Mouse (Mus musculus): Measurements from ENCODE around the gene Mad2l2. TPM values are rescaled to one million over a fixed set of nuclear protein-coding genes. Genes with fewer than 3 reads are reported as not detected.
A peak's percentile ranks its signal among the peaks of the same experiment; 100 is the strongest.

The Mad2l2 gene
- polyA plus RNA-seq, 2 experiments, result 55.9 to 66.0 TPM

GRCm38 (mm10) chr4:148131497-148132081 is 1.4 kb downstream of the Mad2l2 start:
- no peak for DNase-seq (ENCODE audit: low spot score)
- Histone ChIP-seq H3K4me3 (replicated peaks; ENCODE audit: low read length) (peak overlapping the region; percentile 78), H3K27me3 (ENCODE audit: control insufficient read depth, insufficient read depth, low read length) (peaks cover 16% of the 10 kb centered on the region; the same call in 1 of the 2 replicates), H3K4me1 (ENCODE audit: control insufficient read depth, insufficient read depth, low read length) (peaks cover 6% of the 10 kb centered on the region; the same call in 1 of the 2 replicates), H3K9me3 (ENCODE audit: control insufficient read depth, low read length) (no peaks in the 10 kb centered on the region), H3K36me3 (ENCODE audit: control insufficient read depth, insufficient read depth, low read length) (no peaks in the 10 kb centered on the region), H3K9ac (ENCODE audit: low read depth, low read length, severe bottlenecking) (peak overlapping the region; percentile 88; the same call in 1 of the 2 replicates), H3K4me2 (replicated peaks; ENCODE audit: low read depth, low read length, severe bottlenecking) (peak overlapping the region; percentile 94), H3K27ac (replicated peaks; ENCODE audit: low read depth, low read length) (no peak overlapping the region)
- no peak for TF ChIP-seq POLR2A (IDR thresholded peaks at IDR 0.05; ENCODE audit: borderline replicate concordance, extremely low read depth, insufficient read depth, insufficient read length)
- WGBS, result 2% methylated on average over 21 of the region's 21 CpGs
- ATAC-seq (ENCODE audit: low FRiP score, low read depth), result no peak

DNA sequence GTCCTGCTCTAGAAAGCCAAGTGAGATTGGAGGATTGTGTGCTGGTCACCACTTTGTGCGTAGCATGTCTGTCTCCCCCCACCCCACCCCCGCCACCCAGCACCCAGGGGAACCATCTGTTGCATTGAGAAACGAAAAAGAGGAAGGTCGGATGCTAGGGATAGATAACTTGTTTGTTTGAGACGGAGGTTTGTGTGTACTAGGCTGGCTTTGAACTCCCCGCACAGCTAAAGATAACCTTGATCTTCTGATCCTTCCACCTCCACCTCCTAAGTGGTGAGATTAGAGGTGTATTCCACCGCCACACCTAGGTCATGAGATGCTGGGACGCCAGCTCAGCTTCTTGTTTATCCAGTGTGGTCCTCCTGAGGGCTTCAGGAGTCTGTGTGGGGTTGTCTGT is 4.8 kb downstream of the Mad2l2 start:
- DNase-seq (ENCODE audit: low spot score) (no peak), ATAC-seq (ENCODE audit: low FRiP score, low read depth) (no peak)
- Histone ChIP-seq H3K27me3 (ENCODE audit: control insufficient read depth, insufficient read depth, low read length) (peaks cover 4% of the 10 kb centered on the region; the same call in 1 of the 2 replicates), H3K9ac (ENCODE audit: low read depth, low read length, severe bottlenecking) (no peak overlapping the region), H3K36me3 (ENCODE audit: control insufficient read depth, insufficient read depth, low read length) (no peaks in the 10 kb centered on the region), H3K9me3 (ENCODE audit: control insufficient read depth, low read length) (no peaks in the 10 kb centered on the region), H3K4me3 (replicated peaks; ENCODE audit: low read length) (no peak overlapping the region), H3K4me1 (ENCODE audit: control insufficient read depth, insufficient read depth, low read length) (peaks cover 6% of the 10 kb centered on the region; the same call in 1 of the 2 replicates), H3K4me2 (replicated peaks; ENCODE audit: low read depth, low read length, severe bottlenecking) (no peak overlapping the region), H3K27ac (replicated peaks; ENCODE audit: low read depth, low read length) (no peak overlapping the region)
- no peak for TF ChIP-seq POLR2A (IDR thresholded peaks at IDR 0.05; ENCODE audit: borderline replicate concordance, extremely low read depth, insufficient read depth, insufficient read length)
- 79% methylated on average over 8 of the region's 8 CpGs for WGBS

DNA sequence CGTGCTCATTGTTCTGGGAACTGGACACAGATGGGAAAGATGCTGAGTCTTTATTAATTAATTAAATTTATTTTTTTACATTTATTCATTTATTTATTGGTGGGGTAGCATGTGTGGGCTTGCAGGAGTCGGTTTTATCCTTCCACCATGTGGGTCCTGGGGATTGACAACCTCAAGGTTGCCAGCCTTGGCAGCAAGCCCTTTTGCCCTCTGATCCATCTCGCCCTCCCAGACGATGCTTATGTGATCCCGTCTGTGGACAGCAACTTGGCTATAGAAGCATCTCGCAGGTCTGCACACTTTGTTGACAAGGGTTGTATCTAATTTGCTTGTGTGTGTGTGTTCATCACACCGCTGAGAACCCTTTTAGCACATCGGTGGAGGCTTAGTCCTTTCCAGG is 7.3 kb downstream of the Mad2l2 start:
- Histone ChIP-seq H3K36me3 (ENCODE audit: control insufficient read depth, insufficient read depth, low read length) (no peaks in the 10 kb centered on the region), H3K4me1 (ENCODE audit: control insufficient read depth, insufficient read depth, low read length) (no peaks in the 10 kb centered on the region), H3K9me3 (ENCODE audit: control insufficient read depth, low read length) (no peaks in the 10 kb centered on the region), H3K4me3 (replicated peaks; ENCODE audit: low read length) (no peak overlapping the region), H3K9ac (ENCODE audit: low read depth, low read length, severe bottlenecking) (no peak overlapping the region), H3K4me2 (replicated peaks; ENCODE audit: low read depth, low read length, severe bottlenecking) (no peak overlapping the region), H3K27me3 (ENCODE audit: control insufficient read depth, insufficient read depth, low read length) (no peaks in the 10 kb centered on the region), H3K27ac (replicated peaks; ENCODE audit: low read depth, low read length) (no peak overlapping the region)
- no peak for TF ChIP-seq POLR2A (IDR thresholded peaks at IDR 0.05; ENCODE audit: borderline replicate concordance, extremely low read depth, insufficient read depth, insufficient read length)
- DNase-seq (ENCODE audit: low spot score) (no peak), ATAC-seq (ENCODE audit: low FRiP score, low read depth) (no peak)
- 77% methylated on average over 8 of the region's 8 CpGs for WGBS

DNA sequence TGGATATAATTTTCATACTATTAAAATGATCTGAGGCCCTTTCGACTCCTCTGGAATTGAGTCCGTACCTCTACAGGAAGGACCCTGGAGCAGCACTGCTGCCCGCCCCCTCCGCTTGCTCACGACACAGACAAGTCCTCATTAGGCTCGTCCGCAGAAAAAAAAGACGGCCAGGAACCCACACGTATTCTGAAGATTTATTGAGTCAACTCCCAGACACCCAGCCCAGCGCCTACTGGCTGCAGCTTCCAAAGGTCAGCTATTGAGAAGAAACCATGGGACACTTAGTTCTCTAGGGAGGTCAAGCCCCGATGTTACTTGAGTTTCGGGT is 9.5 kb downstream of the Mad2l2 start:
- DNase-seq (ENCODE audit: low spot score) (no peak), ATAC-seq (ENCODE audit: low FRiP score, low read depth) (0 out of 2 replicates have a peak, but pooled peaks have one; percentile 1)
- Histone ChIP-seq H3K27me3 (ENCODE audit: control insufficient read depth, insufficient read depth, low read length) (no peaks in the 10 kb centered on the region), H3K9me3 (ENCODE audit: control insufficient read depth, low read length) (no peaks in the 10 kb centered on the region), H3K4me1 (ENCODE audit: control insufficient read depth, insufficient read depth, low read length) (no peaks in the 10 kb centered on the region), H3K4me3 (replicated peaks; ENCODE audit: low read length) (peak overlapping the region; percentile 53), H3K36me3 (ENCODE audit: control insufficient read depth, insufficient read depth, low read length) (peaks cover 5% of the 10 kb centered on the region; the same call in 1 of the 2 replicates), H3K9ac (ENCODE audit: low read depth, low read length, severe bottlenecking) (peak overlapping the region; percentile 38; the same call in 1 of the 2 replicates), H3K4me2 (replicated peaks; ENCODE audit: low read depth, low read length, severe bottlenecking) (peak overlapping the region; percentile 95), H3K27ac (replicated peaks; ENCODE audit: low read depth, low read length) (no peak overlapping the region)
- TF ChIP-seq POLR2A (IDR thresholded peaks at IDR 0.05; ENCODE audit: borderline replicate concordance, extremely low read depth, insufficient read depth, insufficient read length), result no peak
- under 1% methylated on average over 12 of the region's 12 CpGs for WGBS

GRCm38 (mm10) chr4:148140098-148141011 is 10.2 kb downstream of the Mad2l2 start:
- H3K4me1 ChIP-seq (ENCODE audit: control insufficient read depth, insufficient read depth, low read length), result no peaks in the 10 kb centered on the region
- WGBS, result under 1% methylated on average over 65 of the region's 65 CpGs
- peak overlapping the region; percentile 95 for H3K4me2 ChIP-seq (replicated peaks; ENCODE audit: low read depth, low read length, severe bottlenecking)
- ATAC-seq (ENCODE audit: low FRiP score, low read depth) (peak; percentile 97), DNase-seq (ENCODE audit: low spot score) (peak; percentile 87)
- TF ChIP-seq POLR2A (IDR thresholded peaks at IDR 0.05; ENCODE audit: borderline replicate concordance, extremely low read depth, insufficient read depth, insufficient read length), result no peak
- H3K27me3 ChIP-seq (ENCODE audit: control insufficient read depth, insufficient read depth, low read length), result no peaks in the 10 kb centered on the region
- H3K27ac ChIP-seq (replicated peaks; ENCODE audit: low read depth, low read length), result peak overlapping the region; percentile 78
- H3K9me3 ChIP-seq (ENCODE audit: control insufficient read depth, low read length), result no peaks in the 10 kb centered on the region
- peak overlapping the region; percentile 53 for H3K4me3 ChIP-seq (replicated peaks; ENCODE audit: low read length)
- H3K36me3 ChIP-seq (ENCODE audit: control insufficient read depth, insufficient read depth, low read length), result peaks cover 9% of the 10 kb centered on the region; the same call in 1 of the 2 replicates
- H3K9ac ChIP-seq (ENCODE audit: low read depth, low read length, severe bottlenecking), result peak overlapping the region; percentile 46
